Comparison of ENCODE assay signal across 13 mouse cellular contexts in genomic region chr16:10585165-10585564, GRCm38 (mm10). TPM values are rescaled to one million over a fixed set of nuclear protein-coding genes. Genes with fewer than 3 reads are reported as not detected.
DNase-seq lines count a peak whose midpoint lies in the region; ATAC-seq and TF ChIP-seq lines count a peak whose summit lies in the region.
"Had no signal": no experiment of that assay in that cellular context is flagged by ENCODE, and none has a peak within 500 bp of the region (broad histone marks: within the 10 kb centered on the region; RNA-seq: fewer than 3 reads in every experiment).

No protein-coding gene starts in this region.

- no peaks in the 10 kb centered on the region for H3K9me3 ChIP-seq in forebrain, postnatal 0 days (ENCODE audit: low read length)
- H3K9me3 ChIP-seq: heart, embryonic 10.5 days; hindbrain, embryonic 15.5 days; lung, embryonic 15.5 days had no signal

- no peak overlapping the region for H3K9ac ChIP-seq in forebrain, postnatal 0 days
- H3K9ac ChIP-seq: hindbrain, embryonic 15.5 days; lung, embryonic 15.5 days had no signal

- ATAC-seq in inflammation-experienced regulatory T-cells, adult 6 months = peak; percentile 81
- no peak for ATAC-seq in forebrain, postnatal 0 days

- H3K27me3 ChIP-seq in forebrain, postnatal 0 days (ENCODE audit: insufficient read depth, low read length) = no peaks in the 10 kb centered on the region
- H3K27me3 ChIP-seq: hindbrain, embryonic 15.5 days; lung, embryonic 15.5 days had no signal

- peak; percentile 62 for DNase-seq in adrenal gland, postnatal 10 days
- no peak for DNase-seq in adrenal gland, adult 18-20 months (ENCODE audit: low spot score in 2 of 2)
- peak; percentile 38 to 56 for DNase-seq in lung, adult 18-20 months
- DNase-seq in lung, adult 2 months = no peak
- peak; percentile 50 for DNase-seq in thymus, postnatal 25 days
- DNase-seq in forebrain, postnatal 0 days = no peak
- DNase-seq in MN1 (ENCODE audit: low spot score) = no peak
- DNase-seq: right cerebral cortex, postnatal 4 days had no signal

- H3K4me1 ChIP-seq in lung, adult 2 months (ENCODE audit: control insufficient read depth, insufficient read depth, low read length) = peaks cover 3% of the 10 kb centered on the region; the same call in 1 of the 2 replicates
- H3K4me1 ChIP-seq in forebrain, postnatal 0 days (ENCODE audit: insufficient read depth) = no peaks in the 10 kb centered on the region
- H3K4me1 ChIP-seq: heart, embryonic 10.5 days; hindbrain, embryonic 15.5 days; lung, embryonic 15.5 days had no signal

- peaks cover 68% of the 10 kb centered on the region for H3K36me3 ChIP-seq in forebrain, postnatal 0 days (ENCODE audit: insufficient read depth)

- TF ChIP-seq POLR2A in lung, adult 2 months (IDR thresholded peaks at IDR 0.05; ENCODE audit: borderline replicate concordance, extremely low read depth, low read depth, low read length) = no peak

- no peak overlapping the region for H3K4me2 ChIP-seq in forebrain, postnatal 0 days (ENCODE audit: low read depth)
- H3K4me2 ChIP-seq: hindbrain, embryonic 15.5 days; lung, embryonic 15.5 days had no signal

- H3K27ac ChIP-seq in forebrain, postnatal 0 days (ENCODE audit: low read depth, low read length) = no peak overlapping the region
- H3K27ac ChIP-seq: heart, embryonic 10.5 days; hindbrain, embryonic 15.5 days; kidney, postnatal 0 days; lung, embryonic 15.5 days had no signal

- 42% methylated on average over 1 of the region's 1 CpGs for WGBS in lung, adult 2 months
- WGBS in forebrain, postnatal 0 days = 86% methylated on average over 1 of the region's 1 CpGs

- TF ChIP-seq CTCF in lung, adult 2 months (IDR thresholded peaks at IDR 0.05; ENCODE audit: insufficient read depth, low read length) = no peak
- no peak for TF ChIP-seq CTCF in forebrain, postnatal 0 days (IDR thresholded peaks at IDR 0.05; ENCODE audit: low read depth)

- H3K4me3 ChIP-seq in lung, adult 2 months (replicated peaks; ENCODE audit: extremely low read depth, low read depth, low read length) = no peak overlapping the region
- no peak overlapping the region for H3K4me3 ChIP-seq in forebrain, postnatal 0 days (ENCODE audit: low read depth, low read length)
- H3K4me3 ChIP-seq: heart, embryonic 10.5 days; hindbrain, embryonic 15.5 days; lung, embryonic 15.5 days had no signal

RNA-seq across cellular contexts. Expression of gene Clec16a, which starts 40.0 kb away (rescaled TPM):
- 10 to 100 TPM; 35.0 to 35.7 TPM for total RNA-seq in adrenal gland, postnatal 10 days (2021)
- 10 to 100 TPM; 47.4 to 52.2 TPM for total RNA-seq in adrenal gland, adult 18-20 months (2021)
- polyA plus RNA-seq in lung, adult 2 months (2012; rRNA removed) = 12.7 and 18.3 TPM in 2 replicates
- 10 to 100 TPM in 1 of 3 experiments, 1 to 10 TPM in 2; 5.7 to 10.2 (median 7.8) TPM for polyA plus RNA-seq in inflammation-experienced regulatory T-cells, adult 6 months (2017; shearing (Covaris generic))
- 43.5 and 52.3 TPM in 2 replicates for total RNA-seq in forebrain, postnatal 0 days (2014; rRNA removed)
- polyA plus RNA-seq in forebrain, postnatal 0 days (2015; fragmentation: Nextera tagmentation; extraction: Ambion mirVana) = 47.6 and 65.8 TPM in 2 replicates

RNA-seq across cellular contexts. Expression of gene Dexi, which starts 42.3 kb away (rescaled TPM):
- 10 to 100 TPM; 16.3 to 18.0 TPM for total RNA-seq in adrenal gland, postnatal 10 days (2021)
- 10 to 100 TPM; 20.2 to 25.8 TPM for total RNA-seq in adrenal gland, adult 18-20 months (2021)
- 56.1 and 59.5 TPM in 2 replicates for polyA plus RNA-seq in lung, adult 2 months (2012; rRNA removed)
- polyA plus RNA-seq in inflammation-experienced regulatory T-cells, adult 6 months (2017; shearing (Covaris generic)) = 1 to 10 TPM; 4.1 to 5.1 (median 4.6) TPM
- 23.9 and 24.6 TPM in 2 replicates for total RNA-seq in forebrain, postnatal 0 days (2014; rRNA removed)
- polyA plus RNA-seq in forebrain, postnatal 0 days (2015; fragmentation: Nextera tagmentation; extraction: Ambion mirVana) = 16.1 and 16.2 TPM in 2 replicates

Comparison
In these comparisons a context has a peak if more than half of its experiments do, and no peak if none do; other contexts are left out.
1. DNase-seq: peak in adrenal gland, postnatal 10 days (single experiment), lung, adult 18-20 months (2 of 2) and thymus, postnatal 25 days (single experiment); none in adrenal gland, adult 18-20 months (0 of 2), lung, adult 2 months (single experiment), forebrain, postnatal 0 days (single experiment) and MN1 (single experiment).